Mouse (Mus musculus) MEL (cell line): ENCODE measurements around the gene Gm49450.

ENCODE experiments used
- CHD1 ChIP-seq: IDR thresholded peaks from 2 replicates; pipeline ENCODE4 v1.6.1; 2012; ENCODE audit warnings: low read depth, mild to moderate bottlenecking, inconsistent platforms, low read length, improper control_type of control experiment
- CHD2 ChIP-seq: IDR thresholded peaks from 2 replicates; pipeline ENCODE4 v1.6.1; 2011; ENCODE audit warnings: low read length, improper control_type of control experiment
- CTCF ChIP-seq, 3 experiments: IDR thresholded peaks in 2 of 3; conservative IDR thresholded peaks in 1 of 3; 2 replicates each; pipeline ENCODE4 v1.5.1; 2011 to 2012; ENCODE audit warnings: low read length in 3 of 3, low read depth in 2 of 3, mild to moderate bottlenecking in 2 of 3, improper control_type of control experiment in 1 of 3, inconsistent platforms in 1 of 3, mixed read lengths in 1 of 3, moderate library complexity in 1 of 3; ENCODE audit not compliant: control insufficient read depth in 1 of 3, insufficient read depth in 1 of 3, poor library complexity in 1 of 3, severe bottlenecking in 1 of 3
- ELF1 ChIP-seq: IDR thresholded peaks from 2 replicates; pipeline ENCODE4 v1.6.1; 2014; ENCODE audit warnings: low read depth, mild to moderate bottlenecking, inconsistent platforms, low read length, improper control_type of control experiment, moderate library complexity
- EP300 ChIP-seq, 2 experiments: IDR thresholded peaks; 2 replicates each; pipeline ENCODE4 v1.6.1; 2011; ENCODE audit warnings: improper control_type of control experiment in 2 of 2, low read length in 2 of 2, low read depth in 1 of 2, mild to moderate bottlenecking in 1 of 2
- GABPA ChIP-seq: IDR thresholded peaks from 2 replicates; pipeline ENCODE4 v1.6.1; 2012; ENCODE audit warnings: low read depth, mild to moderate bottlenecking, inconsistent platforms, low read length, improper control_type of control experiment, moderate library complexity
- GATA1 ChIP-seq: IDR thresholded peaks from 2 replicates; pipeline ENCODE4 v1.6.1; 2011; ENCODE audit warnings: low read depth, low read length, improper control_type of control experiment
- HCFC1 ChIP-seq: IDR thresholded peaks from 2 replicates; pipeline ENCODE4 v1.6.1; 2012; ENCODE audit warnings: low read depth, mild to moderate bottlenecking, inconsistent platforms, low read length, improper control_type of control experiment, moderate library complexity
- MYB ChIP-seq: IDR thresholded peaks from 2 replicates; pipeline ENCODE4 v1.6.1; 2011; ENCODE audit warnings: mild to moderate bottlenecking, low read depth, low read length, improper control_type of control experiment
- POLR2A ChIP-seq, 2 experiments: IDR thresholded peaks; 2 replicates each; pipeline ENCODE4 v1.6.1; 2011 to 2012; ENCODE audit warnings: low read length in 2 of 2, mild to moderate bottlenecking in 2 of 2, control low read depth in 1 of 2, improper control_type of control experiment in 1 of 2, low read depth in 1 of 2, moderate library complexity in 1 of 2; ENCODE audit not compliant: control insufficient read depth in 1 of 2, insufficient read depth in 1 of 2, poor library complexity in 1 of 2
- RAD21 ChIP-seq: IDR thresholded peaks from 2 replicates; pipeline ENCODE4 v1.6.1; 2011; ENCODE audit warnings: mild to moderate bottlenecking, low read depth, low read length, improper control_type of control experiment
- TAL1 ChIP-seq: IDR thresholded peaks from 2 replicates; pipeline ENCODE4 v1.6.1; 2012; ENCODE audit warnings: mild to moderate bottlenecking, inconsistent platforms, low read length, moderate library complexity, mixed read lengths
- ZKSCAN1 ChIP-seq: IDR thresholded peaks from 2 replicates; pipeline ENCODE4 v1.6.1; 2012; ENCODE audit warnings: low read depth, mild to moderate bottlenecking, inconsistent platforms, low read length, improper control_type of control experiment, moderate library complexity
- ZMIZ1 ChIP-seq: IDR thresholded peaks from 2 replicates; pipeline ENCODE4 v1.6.1; 2012; ENCODE audit warnings: low read depth, mild to moderate bottlenecking, inconsistent platforms, low read length, improper control_type of control experiment, moderate library complexity

- TF ChIP-seq TAL1, result no peak
- TF ChIP-seq HCFC1, result no peak
- no peak for TF ChIP-seq GATA1
- no peak for TF ChIP-seq POLR2A (IDR thresholded peaks at IDR 0.05; ENCODE audit: control insufficient read depth in 1 of 2, insufficient read depth in 1 of 2, low read depth in 1 of 2, low read length in 2 of 2, poor library complexity in 1 of 2)
- no peak for TF ChIP-seq CHD2
- TF ChIP-seq MYB, result no peak
- TF ChIP-seq CTCF (IDR thresholded peaks at IDR 0.05 in 2 of 3, conservative IDR thresholded peaks at IDR 0.05 in 1 of 3; ENCODE audit: control insufficient read depth in 1 of 3, insufficient read depth in 1 of 3, low read depth in 2 of 3, low read length in 3 of 3, poor library complexity in 1 of 3, severe bottlenecking in 1 of 3), result no peak
- TF ChIP-seq RAD21, result no peak
- no peak for TF ChIP-seq ELF1
- TF ChIP-seq EP300 (IDR thresholded peaks at IDR 0.05; ENCODE audit: low read depth in 1 of 2, low read length in 2 of 2), result no peak
- TF ChIP-seq CHD1, result no peak
- TF ChIP-seq ZMIZ1, result no peak
- no peak for TF ChIP-seq ZKSCAN1
- TF ChIP-seq GABPA, result no peak
These were observed 4.3 kb downstream of the Gm49450 start for GRCm38 (mm10) chr15:98948857-98949606.
